Mouse (Mus musculus) E14TG2a.4 (cell line): ENCODE measurements at regions not wholly inside any gene's neighbourhood (a gene's known extent, or its start where the extent isn't known, plus 50 kb on each side); places are given as distances from the start of the nearest gene placed in this dataset.
A peak's percentile ranks its signal among the peaks of the same experiment; 100 is the strongest.

ENCODE experiments used
- H3K27me3 ChIP-seq: 2 replicates; pipeline ENCODE4 v1.6.1; 2014; ENCODE audit warnings: low read length, control low read depth; ENCODE audit not compliant: insufficient read depth
- H3K36me3 ChIP-seq: 2 replicates; pipeline ENCODE4 v1.6.1; 2014; ENCODE audit warnings: low read length, control low read depth; ENCODE audit not compliant: insufficient read depth
- H3K4me1 ChIP-seq: replicated peaks from 2 replicates; pipeline ENCODE4 v1.6.1; 2014; ENCODE audit warnings: low read depth, low read length, control low read depth
- H3K4me3 ChIP-seq: replicated peaks from 2 replicates; pipeline ENCODE4 v1.5.1; 2014; ENCODE audit warnings: mild to moderate bottlenecking, low read length
- H3K9me3 ChIP-seq: 2 replicates; pipeline ENCODE4 v1.6.1; 2014; ENCODE audit warnings: low read length, control low read depth
- CTCF ChIP-seq: conservative IDR thresholded peaks from 2 replicates; pipeline ENCODE4 v1.5.1; 2014; ENCODE audit warnings: low read length
- NANOG ChIP-seq: IDR thresholded peaks from 2 replicates; pipeline ENCODE4 v1.6.1; 2014; ENCODE audit warnings: borderline replicate concordance, low read length, mixed read lengths
- POU5F1 ChIP-seq: IDR thresholded peaks from 2 replicates; pipeline ENCODE4 v1.6.1; 2014; ENCODE audit warnings: low read length, borderline replicate concordance

DNA sequence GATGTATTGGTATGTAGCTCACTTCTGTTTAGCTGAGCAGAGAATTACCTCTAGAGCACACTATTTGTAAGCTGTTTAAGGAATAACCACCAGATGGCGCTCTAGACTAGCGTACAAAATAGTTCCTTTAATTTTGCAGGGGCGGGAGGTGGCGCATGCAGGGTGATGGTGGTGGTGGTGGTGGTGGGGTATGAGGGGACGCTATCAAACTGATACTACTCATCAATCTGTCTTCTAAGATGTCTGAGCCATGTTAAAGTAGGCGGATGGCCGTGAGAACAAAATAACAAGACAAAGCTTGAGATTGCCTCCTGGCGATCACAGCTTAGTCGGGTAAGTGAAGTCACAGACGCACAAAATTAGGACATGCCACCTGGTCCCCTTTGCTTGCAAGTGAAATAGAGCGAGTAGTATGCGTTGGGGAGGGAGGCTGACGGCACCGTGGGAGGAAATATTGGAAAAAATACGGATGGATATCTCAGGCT is 90.6 kb upstream of the Nmur2 start:
- Histone ChIP-seq H3K9me3 (no peaks in the 10 kb centered on the region), H3K36me3 (no peaks in the 10 kb centered on the region), H3K4me3 (no peak overlapping the region), H3K4me1 (no peaks in the 10 kb centered on the region; the same call in 1 of the 2 replicates), H3K27me3 (0 out of 2 replicates have a peak, but pooled peaks cover 3% of the 10 kb centered on the region)
- no peak for TF ChIP-seq POU5F1
- TF ChIP-seq CTCF, result peak; percentile 77

DNA sequence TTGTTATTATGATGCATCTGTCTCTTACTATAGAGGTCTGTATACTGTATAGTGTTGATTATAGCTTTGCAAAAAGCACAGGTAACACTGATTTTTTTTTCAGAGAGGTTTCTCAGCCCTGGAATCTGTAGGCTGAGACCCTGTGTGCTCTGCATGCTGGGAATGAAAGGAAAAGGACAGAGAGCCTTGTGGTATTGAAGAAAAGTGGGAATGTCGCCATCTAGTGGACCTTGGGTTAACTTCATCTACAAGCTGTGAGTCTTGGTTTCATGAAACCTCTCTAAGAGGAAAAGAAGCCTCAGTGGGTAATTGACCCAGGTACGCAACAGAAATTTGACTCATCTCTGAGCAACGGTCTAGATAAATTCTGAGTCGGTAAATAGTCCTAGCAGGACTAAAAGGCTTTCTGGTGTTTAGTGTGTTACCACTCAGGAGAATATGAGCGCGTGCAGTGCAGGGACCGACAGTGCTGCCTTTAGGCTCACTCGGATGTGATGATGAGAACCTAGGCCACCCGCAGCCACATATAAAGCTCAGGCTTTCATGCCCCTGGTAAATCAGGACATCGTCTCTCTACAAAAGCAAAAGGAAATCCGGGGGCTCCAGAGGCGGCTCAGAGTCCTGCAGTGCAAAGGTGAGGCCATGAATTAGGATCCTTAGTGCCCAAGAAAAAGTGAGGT is 75.9 kb upstream of the Nmur2 start:
- 0 out of 2 replicates have a peak, but pooled peaks cover 4% of the 10 kb centered on the region for H3K4me1 ChIP-seq
- peak; percentile 46 for TF ChIP-seq CTCF
- TF ChIP-seq NANOG, result no peak
- H3K4me3 ChIP-seq, result no peak overlapping the region
- H3K9me3 ChIP-seq, result no peaks in the 10 kb centered on the region
- no peaks in the 10 kb centered on the region for H3K27me3 ChIP-seq
- no peaks in the 10 kb centered on the region for H3K36me3 ChIP-seq

DNA sequence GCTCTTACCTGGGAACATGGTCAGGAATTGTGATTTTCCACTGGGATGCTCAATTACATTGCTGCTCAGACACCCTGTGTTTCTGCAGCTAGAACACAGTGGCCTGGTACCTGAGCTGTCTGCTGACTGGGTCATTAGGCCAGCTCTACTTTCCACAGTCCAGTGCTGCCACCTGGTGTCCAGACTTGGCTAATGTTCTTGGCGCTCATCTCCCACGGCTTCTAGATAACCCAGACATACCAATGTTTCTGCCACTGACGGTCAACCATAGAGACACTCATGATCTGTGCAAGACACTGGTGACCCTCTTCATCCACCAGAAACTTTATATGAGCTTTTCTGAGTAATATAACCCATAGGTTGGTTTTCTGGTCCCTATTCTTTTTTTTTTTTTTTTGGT is 67.1 kb upstream of the Nmur2 start:
- Histone ChIP-seq H3K27me3 (no peaks in the 10 kb centered on the region), H3K36me3 (no peaks in the 10 kb centered on the region), H3K4me1 (no peaks in the 10 kb centered on the region), H3K4me3 (no peak overlapping the region), H3K9me3 (peaks cover 3% of the 10 kb centered on the region; the same call in 1 of the 2 replicates)
- peak; percentile 57 for TF ChIP-seq CTCF
- TF ChIP-seq POU5F1, result no peak

DNA sequence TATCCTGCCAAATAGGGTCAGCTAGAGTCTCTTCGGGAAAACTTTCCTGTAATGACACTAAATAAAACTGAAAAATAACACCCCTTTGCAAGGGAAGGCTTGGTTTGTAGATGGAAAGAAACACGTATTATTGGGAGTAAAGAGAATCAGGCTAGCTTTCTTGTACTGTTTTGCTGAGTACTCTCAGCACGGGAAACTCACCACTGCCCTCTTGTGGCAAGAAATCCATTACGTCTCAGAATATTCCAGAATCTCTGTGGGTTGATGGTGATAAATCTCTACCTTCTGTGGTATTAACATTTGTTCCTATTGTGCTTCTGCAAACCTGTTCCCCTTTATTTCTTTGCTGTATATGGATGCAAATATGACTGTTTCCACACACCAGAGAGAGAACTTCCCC is 64.8 kb upstream of the Nmur2 start:
- TF ChIP-seq NANOG (no peak), CTCF (peak; percentile 77)
- H3K9me3 ChIP-seq, result peaks cover 3% of the 10 kb centered on the region; the same call in 1 of the 2 replicates

DNA sequence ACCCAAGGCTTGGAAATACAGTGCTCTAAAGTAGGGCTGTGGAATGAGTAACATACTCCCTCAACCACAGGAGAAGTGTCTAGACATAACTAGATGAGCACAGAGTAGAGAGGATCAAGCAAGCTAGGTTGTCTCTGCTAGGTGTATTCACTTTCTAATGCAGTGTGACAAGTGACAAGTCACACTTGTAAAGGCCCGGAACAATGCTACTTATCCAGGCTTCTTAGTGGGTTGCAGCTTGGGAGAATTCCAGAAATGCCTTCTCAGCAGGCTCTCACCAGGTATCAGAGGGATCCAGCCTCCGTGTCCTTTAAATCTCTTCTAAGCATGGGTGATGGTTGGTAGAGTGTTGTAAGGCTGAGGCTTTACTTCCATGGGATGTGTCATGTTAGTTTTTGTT is 52.1 kb upstream of the Nmur2 start:
- H3K27me3 ChIP-seq, result no peaks in the 10 kb centered on the region
- TF ChIP-seq POU5F1 (no peak), CTCF (no peak), NANOG (no peak)
- H3K9me3 ChIP-seq, result no peaks in the 10 kb centered on the region
- H3K4me1 ChIP-seq, result no peaks in the 10 kb centered on the region
- no peaks in the 10 kb centered on the region for H3K36me3 ChIP-seq
- H3K4me3 ChIP-seq, result no peak overlapping the region

More for the DNA sequence above, 64.8 kb upstream of the Nmur2 start:
- no peaks in the 10 kb centered on the region for H3K4me1 ChIP-seq
- no peaks in the 10 kb centered on the region for H3K27me3 ChIP-seq
- no peaks in the 10 kb centered on the region for H3K36me3 ChIP-seq
- no peak overlapping the region for H3K4me3 ChIP-seq
